Mouse (Mus musculus) ES-Bruce4 (cell line): ENCODE results near the gene Pde4d.

Experiments
- CTCF ChIP-seq: IDR thresholded peaks from one replicate; pipeline ENCODE4 v1.8.1; 2011; ENCODE audit warnings: low read depth, low read length
- EP300 ChIP-seq: IDR thresholded peaks from 2 replicates; pipeline ENCODE4 v1.6.1; 2011; ENCODE audit warnings: low read depth, low read length; ENCODE audit not compliant: insufficient read depth
- POLR2A ChIP-seq: IDR thresholded peaks from one replicate; pipeline ENCODE4 v1.8.1; 2011; ENCODE audit warnings: low read length; ENCODE audit not compliant: insufficient read depth

DNA sequence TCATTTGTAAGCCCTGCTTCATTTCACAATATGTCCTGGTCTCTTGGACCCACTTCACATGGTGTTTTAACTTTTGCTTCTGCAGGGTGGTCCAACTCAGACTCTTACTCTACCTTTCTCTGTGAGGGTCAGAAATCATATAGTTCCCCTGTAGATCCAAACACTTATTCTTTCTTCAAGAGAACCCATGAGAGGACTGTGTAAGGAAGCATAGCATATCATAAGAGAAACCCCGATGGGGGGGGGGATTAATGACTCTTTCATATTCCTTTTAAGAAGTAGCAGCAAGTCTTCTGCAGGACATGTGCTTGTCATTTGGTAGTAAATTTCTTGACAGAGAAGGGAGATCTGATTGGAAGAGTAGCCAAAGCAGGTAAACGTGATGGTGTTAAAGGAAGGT is 603.1 kb downstream of the Pde4d start:
- TF ChIP-seq POLR2A (no peak), CTCF (no peak), EP300 (no peak)
